Mouse (Mus musculus): Measurements from ENCODE around the gene Rassf1. TPM values are rescaled to one million over a fixed set of nuclear protein-coding genes. Genes with fewer than 3 reads are reported as not detected.
A peak's percentile ranks its signal among the peaks of the same experiment; 100 is the strongest.

Rassf1 gene
- polyA plus RNA-seq, 1 experiment from 2014 or later = 45.4 TPM

GRCm38 (mm10) chr9:107566041-107566709 lies 14.8 kb downstream of the Rassf1 start:
- 59% methylated on average over 15 of the region's 15 CpGs for WGBS
- no peak for ATAC-seq
- Histone ChIP-seq H3K9me3 (ENCODE audit: control insufficient read depth, low read length) (no peaks in the 10 kb centered on the region), H3K4me3 (replicated peaks; ENCODE audit: low read length) (no peak overlapping the region), H3K36me3 (ENCODE audit: control insufficient read depth, insufficient read depth) (peaks cover 8% of the 10 kb centered on the region; the same call in 1 of the 2 replicates), H3K9ac (replicated peaks; ENCODE audit: low read depth, low read length) (no peak overlapping the region), H3K27me3 (replicated peaks; ENCODE audit: control insufficient read depth, insufficient read depth, low read length) (no peaks in the 10 kb centered on the region), H3K27ac (ENCODE audit: low read length) (no peak overlapping the region), H3K4me1 (replicated peaks; ENCODE audit: control insufficient read depth, insufficient read depth, low read length) (peaks cover 34% of the 10 kb centered on the region), H3K4me2 (ENCODE audit: low read length) (no peak overlapping the region)

DNA sequence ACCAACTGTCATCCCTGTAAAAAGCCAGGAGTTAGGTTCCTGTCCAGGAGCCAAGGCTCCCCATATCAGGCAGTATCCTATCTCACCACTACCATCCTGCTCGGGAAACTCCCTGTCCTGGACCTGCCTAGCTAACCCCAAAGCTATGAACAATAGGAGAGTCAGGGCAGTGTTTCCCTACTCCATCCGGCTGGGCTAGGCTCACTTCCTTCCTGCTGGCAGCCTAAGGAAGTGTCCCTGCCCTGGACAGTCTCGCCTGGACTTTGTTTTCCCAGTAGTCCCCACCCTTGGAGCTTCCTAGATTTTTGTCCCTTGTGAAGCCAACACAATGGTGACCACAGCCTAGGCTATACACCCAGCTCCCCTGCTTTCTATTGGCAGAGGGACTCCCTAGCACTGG lies 15.5 kb downstream of the Rassf1 start:
- Histone ChIP-seq H3K4me3 (replicated peaks; ENCODE audit: low read length) (no peak overlapping the region), H3K36me3 (ENCODE audit: control insufficient read depth, insufficient read depth) (peaks cover 6% of the 10 kb centered on the region), H3K4me1 (replicated peaks; ENCODE audit: control insufficient read depth, insufficient read depth, low read length) (peaks cover 41% of the 10 kb centered on the region), H3K27me3 (replicated peaks; ENCODE audit: control insufficient read depth, insufficient read depth, low read length) (no peaks in the 10 kb centered on the region), H3K9ac (replicated peaks; ENCODE audit: low read depth, low read length) (no peak overlapping the region), H3K4me2 (ENCODE audit: low read length) (no peak overlapping the region), H3K27ac (ENCODE audit: low read length) (no peak overlapping the region), H3K9me3 (ENCODE audit: control insufficient read depth, low read length) (no peaks in the 10 kb centered on the region)
- 70% methylated on average over 3 of the region's 3 CpGs for WGBS
- no peak for ATAC-seq

GRCm38 (mm10) chr9:107567702-107568319 lies 16.5 kb downstream of the Rassf1 start, which contains the start of gene Hyal2:
Gene Hyal2, plus strand, starts transcription at chr9:107567945.
- Histone ChIP-seq H3K9me3 (ENCODE audit: control insufficient read depth, low read length) (no peaks in the 10 kb centered on the region), H3K27ac (ENCODE audit: low read length) (peak within 1 kb of the TSS; percentile 85), H3K27me3 (replicated peaks; ENCODE audit: control insufficient read depth, insufficient read depth, low read length) (no peaks in the 10 kb centered on the region), H3K4me3 (replicated peaks; ENCODE audit: low read length) (peak within 1 kb of the TSS; percentile 83), H3K4me2 (ENCODE audit: low read length) (peak within 1 kb of the TSS; percentile 95), H3K4me1 (replicated peaks; ENCODE audit: control insufficient read depth, insufficient read depth, low read length) (peaks cover 46% of the 10 kb centered on the region), H3K9ac (replicated peaks; ENCODE audit: low read depth, low read length) (peak within 1 kb of the TSS; percentile 88), H3K36me3 (ENCODE audit: control insufficient read depth, insufficient read depth) (peaks cover 15% of the 10 kb centered on the region)
- 7% methylated on average over 18 of the region's 18 CpGs for WGBS
- ATAC-seq = no peak

DNA sequence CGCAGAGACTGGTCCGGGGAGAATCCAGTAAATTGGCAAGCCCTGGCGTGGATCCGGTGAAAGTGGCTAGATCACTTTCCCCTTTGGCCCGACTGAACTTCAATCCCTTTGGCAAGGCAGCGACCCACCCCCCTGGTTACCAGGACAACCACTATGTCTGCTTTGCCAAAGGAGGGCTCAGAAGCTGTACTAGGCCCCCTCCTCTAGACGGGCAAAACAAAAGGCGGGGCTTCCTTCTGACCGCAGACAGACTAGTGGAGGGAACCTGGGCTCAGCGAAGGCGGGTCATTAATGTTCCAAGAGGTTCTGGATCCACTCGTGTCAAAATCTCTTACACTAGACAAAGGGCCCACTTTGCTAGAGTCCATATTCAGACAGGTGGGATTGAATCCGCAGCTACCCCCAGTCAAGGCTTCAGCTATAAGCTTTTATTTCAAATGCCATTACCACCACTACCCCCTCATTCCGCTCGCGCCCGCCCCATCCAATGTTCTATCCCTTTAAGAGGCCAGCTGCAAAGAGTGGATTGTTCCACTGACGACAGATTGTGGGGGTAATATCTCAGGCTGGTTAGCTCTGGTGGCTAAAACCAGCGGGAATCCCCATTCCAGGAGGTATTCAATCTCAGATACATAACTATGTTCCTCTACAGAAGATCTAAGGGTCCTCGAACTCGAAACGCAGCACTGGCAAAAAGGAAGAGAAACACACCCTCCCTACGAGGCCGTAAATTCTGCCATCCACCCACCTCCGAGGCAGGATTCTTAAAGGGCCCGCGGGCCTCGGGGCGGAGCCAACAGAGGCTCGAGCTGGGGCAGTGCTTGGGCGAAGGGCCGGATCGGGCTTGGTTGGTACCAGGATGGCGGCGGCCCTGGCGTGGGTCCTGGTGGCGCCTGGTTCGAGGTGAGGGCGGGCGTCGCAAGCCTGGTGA lies 17.2 kb downstream of the Rassf1 start:
- peak overlapping the region; percentile 85 for H3K27ac ChIP-seq (ENCODE audit: low read length)
- H3K36me3 ChIP-seq (ENCODE audit: control insufficient read depth, insufficient read depth) = peaks cover 20% of the 10 kb centered on the region
- H3K4me2 ChIP-seq (ENCODE audit: low read length) = peak overlapping the region; percentile 95
- no peaks in the 10 kb centered on the region for H3K9me3 ChIP-seq (ENCODE audit: control insufficient read depth, low read length)
- H3K4me1 ChIP-seq (replicated peaks; ENCODE audit: control insufficient read depth, insufficient read depth, low read length) = peaks cover 44% of the 10 kb centered on the region
- H3K4me3 ChIP-seq (replicated peaks; ENCODE audit: low read length) = peak overlapping the region; percentile 83
- WGBS = under 1% methylated on average over 41 of the region's 41 CpGs
- H3K9ac ChIP-seq (replicated peaks; ENCODE audit: low read depth, low read length) = peak overlapping the region; percentile 88
- peak; percentile 91 for ATAC-seq
- H3K27me3 ChIP-seq (replicated peaks; ENCODE audit: control insufficient read depth, insufficient read depth, low read length) = no peaks in the 10 kb centered on the region

GRCm38 (mm10) chr9:107569270-107569669 lies 17.9 kb downstream of the Rassf1 start:
- peaks cover 22% of the 10 kb centered on the region for H3K36me3 ChIP-seq (ENCODE audit: control insufficient read depth, insufficient read depth)
- H3K4me3 ChIP-seq (replicated peaks; ENCODE audit: low read length) = peak overlapping the region; percentile 83
- peaks cover 38% of the 10 kb centered on the region for H3K4me1 ChIP-seq (replicated peaks; ENCODE audit: control insufficient read depth, insufficient read depth, low read length)

DNA sequence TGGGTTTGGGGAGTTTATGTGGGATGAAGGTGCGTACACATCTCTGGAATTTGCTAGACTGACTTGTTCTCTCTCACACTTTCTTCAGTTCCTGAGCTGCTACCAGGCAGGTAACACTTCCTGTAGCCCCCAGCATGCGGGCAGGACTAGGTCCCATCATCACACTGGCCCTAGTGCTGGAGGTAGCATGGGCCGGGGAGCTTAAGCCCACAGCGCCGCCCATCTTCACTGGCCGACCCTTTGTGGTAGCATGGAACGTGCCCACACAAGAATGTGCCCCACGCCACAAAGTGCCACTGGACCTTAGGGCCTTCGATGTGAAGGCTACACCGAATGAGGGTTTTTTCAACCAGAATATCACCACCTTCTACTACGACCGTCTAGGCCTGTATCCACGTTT lies 18.7 kb downstream of the Rassf1 start:
- 34% methylated on average over 13 of the region's 13 CpGs for WGBS
- peak overlapping the region; percentile 95 for H3K4me2 ChIP-seq (ENCODE audit: low read length)
- peaks cover 28% of the 10 kb centered on the region for H3K36me3 ChIP-seq (ENCODE audit: control insufficient read depth, insufficient read depth)
- peak overlapping the region; percentile 88 for H3K9ac ChIP-seq (replicated peaks; ENCODE audit: low read depth, low read length)
- ATAC-seq = no peak
- no peak overlapping the region for H3K27ac ChIP-seq (ENCODE audit: low read length)
- H3K9me3 ChIP-seq (ENCODE audit: control insufficient read depth, low read length) = no peaks in the 10 kb centered on the region
- no peaks in the 10 kb centered on the region for H3K27me3 ChIP-seq (replicated peaks; ENCODE audit: control insufficient read depth, insufficient read depth, low read length)
- peaks cover 38% of the 10 kb centered on the region for H3K4me1 ChIP-seq (replicated peaks; ENCODE audit: control insufficient read depth, insufficient read depth, low read length)
- H3K4me3 ChIP-seq (replicated peaks; ENCODE audit: low read length) = peak overlapping the region; percentile 83

More at GRCm38 (mm10) chr9:107569270-107569669, 17.9 kb downstream of the Rassf1 start:
- Histone ChIP-seq H3K9me3 (ENCODE audit: control insufficient read depth, low read length) (no peaks in the 10 kb centered on the region), H3K27me3 (replicated peaks; ENCODE audit: control insufficient read depth, insufficient read depth, low read length) (no peaks in the 10 kb centered on the region), H3K27ac (ENCODE audit: low read length) (peak overlapping the region; percentile 85), H3K4me2 (ENCODE audit: low read length) (peak overlapping the region; percentile 95), H3K9ac (replicated peaks; ENCODE audit: low read depth, low read length) (peak overlapping the region; percentile 88)
- 0% methylated on average over 23 of the region's 23 CpGs for WGBS
- peak; percentile 20 for ATAC-seq

GRCm38 (mm10) chr9:107570845-107571244 lies 19.5 kb downstream of the Rassf1 start:
- peak overlapping the region; percentile 95 for H3K4me2 ChIP-seq (ENCODE audit: low read length)

DNA sequence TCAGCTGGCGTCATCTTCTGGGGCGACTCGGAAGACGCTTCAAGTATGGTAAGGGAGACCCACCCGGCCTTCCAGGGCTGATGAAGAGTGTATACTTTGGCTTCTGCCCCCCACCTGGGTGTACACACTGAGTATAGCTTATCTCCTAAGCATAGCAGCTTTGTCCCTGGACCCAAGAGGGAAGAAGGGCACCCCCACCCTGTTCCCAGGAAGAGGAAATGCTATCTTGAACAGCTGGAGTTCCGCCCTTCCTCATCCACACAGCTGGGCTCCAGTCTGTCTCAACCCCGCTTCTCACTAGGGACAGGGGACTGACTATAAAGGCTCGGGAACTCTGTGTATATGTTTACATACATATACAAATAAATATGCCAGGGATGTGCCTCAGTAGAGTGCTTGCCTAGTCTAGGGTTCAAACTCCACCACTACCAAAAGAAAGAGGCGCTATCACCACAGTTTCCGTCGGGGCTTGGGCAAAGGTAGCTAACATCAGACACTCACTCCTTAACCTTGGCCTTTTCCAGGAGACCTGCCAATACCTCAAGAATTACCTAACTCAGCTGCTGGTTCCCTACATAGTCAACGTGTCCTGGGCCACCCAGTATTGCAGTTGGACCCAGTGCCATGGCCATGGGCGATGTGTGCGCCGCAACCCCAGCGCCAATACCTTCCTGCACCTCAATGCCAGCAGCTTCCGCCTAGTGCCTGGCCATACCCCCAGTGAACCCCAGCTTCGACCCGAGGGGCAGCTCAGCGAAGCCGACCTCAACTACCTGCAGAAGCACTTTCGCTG lies 20.4 kb downstream of the Rassf1 start:
- H3K4me1 ChIP-seq (replicated peaks; ENCODE audit: control insufficient read depth, insufficient read depth, low read length) = peaks cover 38% of the 10 kb centered on the region
- no peak overlapping the region for H3K4me3 ChIP-seq (replicated peaks; ENCODE audit: low read length)
- H3K9ac ChIP-seq (replicated peaks; ENCODE audit: low read depth, low read length) = no peak overlapping the region
- ATAC-seq = no peak
- H3K9me3 ChIP-seq (ENCODE audit: control insufficient read depth, low read length) = no peaks in the 10 kb centered on the region
- H3K36me3 ChIP-seq (ENCODE audit: control insufficient read depth, insufficient read depth) = peaks cover 27% of the 10 kb centered on the region
- H3K27ac ChIP-seq (ENCODE audit: low read length) = no peak overlapping the region
- WGBS = 95% methylated on average over 22 of the region's 22 CpGs
- H3K27me3 ChIP-seq (replicated peaks; ENCODE audit: control insufficient read depth, insufficient read depth, low read length) = no peaks in the 10 kb centered on the region
- no peak overlapping the region for H3K4me2 ChIP-seq (ENCODE audit: low read length)

More at GRCm38 (mm10) chr9:107570845-107571244, 19.5 kb downstream of the Rassf1 start:
- Histone ChIP-seq H3K27me3 (replicated peaks; ENCODE audit: control insufficient read depth, insufficient read depth, low read length) (no peaks in the 10 kb centered on the region), H3K4me1 (replicated peaks; ENCODE audit: control insufficient read depth, insufficient read depth, low read length) (peaks cover 38% of the 10 kb centered on the region), H3K9me3 (ENCODE audit: control insufficient read depth, low read length) (no peaks in the 10 kb centered on the region), H3K4me3 (replicated peaks; ENCODE audit: low read length) (no peak overlapping the region), H3K36me3 (ENCODE audit: control insufficient read depth, insufficient read depth) (peaks cover 27% of the 10 kb centered on the region), H3K9ac (replicated peaks; ENCODE audit: low read depth, low read length) (peak overlapping the region; percentile 88; the same call in 1 of the 2 replicates), H3K27ac (ENCODE audit: low read length) (no peak overlapping the region)
- WGBS = 94% methylated on average over 21 of the region's 21 CpGs
- no peak for ATAC-seq

Data from forebrain, embryonic 16.5 days (tissue).